ENCODE assay signal across 24 mouse cellular contexts in the genomic region with DNA sequence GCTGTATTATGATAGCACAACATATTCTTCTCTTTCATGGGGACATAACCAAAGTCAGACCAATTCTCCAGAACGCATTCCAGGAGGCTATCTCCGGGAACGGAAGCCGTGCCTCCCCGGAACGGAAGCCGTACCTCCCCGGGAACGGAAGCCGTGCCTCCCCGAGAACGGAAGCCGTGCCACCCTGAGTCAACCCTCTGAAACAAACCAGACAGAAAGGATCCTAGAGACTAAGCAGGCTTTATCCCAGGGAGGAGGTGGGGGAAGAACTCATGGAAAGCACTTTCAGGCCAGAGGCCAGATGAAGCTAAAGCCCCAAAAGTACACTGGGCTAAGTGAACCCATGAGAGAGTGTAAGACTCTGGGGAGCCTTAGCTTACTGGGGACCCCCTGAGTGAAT.
"Had no signal": no experiment of that assay in that cellular context is flagged by ENCODE, and none has a peak within 500 bp of the region (broad histone marks: within the 10 kb centered on the region; RNA-seq: fewer than 3 reads in every experiment).

No protein-coding gene starts in this region.

- H3K9me3 ChIP-seq: heart, embryonic 10.5 days; heart, embryonic 12.5 days; hindbrain, embryonic 13.5 days; hindbrain, embryonic 15.5 days; limb, embryonic 13.5 days; limb, embryonic 15.5 days; liver, embryonic 12.5 days had no signal

- H3K9ac ChIP-seq: heart, embryonic 12.5 days; hindbrain, embryonic 13.5 days; hindbrain, embryonic 15.5 days; limb, embryonic 13.5 days; limb, embryonic 15.5 days; liver, embryonic 12.5 days; liver, embryonic 14.5 days had no signal

- H3K27me3 ChIP-seq: heart, embryonic 12.5 days; hindbrain, embryonic 13.5 days; hindbrain, embryonic 15.5 days; limb, embryonic 13.5 days; limb, embryonic 15.5 days; liver, embryonic 12.5 days had no signal

- H3K4me3 ChIP-seq: gastrocnemius, adult 2 months; heart, embryonic 10.5 days; heart, embryonic 12.5 days; hindbrain, embryonic 13.5 days; hindbrain, embryonic 15.5 days; limb, embryonic 13.5 days; limb, embryonic 15.5 days; liver, embryonic 12.5 days had no signal

- DNase-seq: gastrocnemius, adult 2 months; gastrocnemius, postnatal 10 days; gastrocnemius, postnatal 25 days; heart, adult 18-20 months; heart, postnatal 10 days; heart, postnatal 36 days; kidney, adult 11 months; kidney, adult 2 months; kidney, adult 9 months; kidney, postnatal 14 days; kidney, postnatal 36 days; layer of hippocampus, adult 9-11 months; layer of hippocampus, postnatal 36 days; left cerebral cortex, postnatal 4 days had no signal

- H3K36me3 ChIP-seq: heart, embryonic 10.5 days; heart, embryonic 12.5 days; hindbrain, embryonic 13.5 days; hindbrain, embryonic 15.5 days; limb, embryonic 13.5 days; limb, embryonic 15.5 days; liver, embryonic 12.5 days had no signal

- ATAC-seq: hindbrain, postnatal 0 days; intestine, embryonic 16.5 days; liver, embryonic 12.5 days had no signal

- H3K4me1 ChIP-seq: hindbrain, embryonic 13.5 days; hindbrain, embryonic 15.5 days; limb, embryonic 15.5 days had no signal

- H3K4me2 ChIP-seq: heart, embryonic 12.5 days; hindbrain, embryonic 13.5 days; hindbrain, embryonic 15.5 days; limb, embryonic 13.5 days; limb, embryonic 15.5 days; liver, embryonic 12.5 days had no signal

- H3K27ac ChIP-seq: gastrocnemius, adult 2 months; heart, embryonic 10.5 days; hindbrain, embryonic 13.5 days; hindbrain, embryonic 15.5 days; hindbrain, postnatal 0 days; limb, embryonic 13.5 days; limb, embryonic 15.5 days; liver, embryonic 12.5 days; liver, embryonic 14.5 days had no signal
